ENCODE assay signal across 8 mouse cellular contexts in genomic region chr1:182982995-182983394, GRCm38 (mm10). TPM values are rescaled to one million over a fixed set of nuclear protein-coding genes. Genes with fewer than 3 reads are reported as not detected.
DNase-seq lines count a peak whose midpoint lies in the region; ATAC-seq and TF ChIP-seq lines count a peak whose summit lies in the region.

No protein-coding gene starts in this region.

- no peaks in the 10 kb centered on the region for H3K27me3 ChIP-seq in MEL (ENCODE audit: control insufficient read depth in 1 of 2, insufficient read depth in 2 of 2, low read length in 2 of 2)
- H3K27me3 ChIP-seq in hindbrain, embryonic 10.5 days (ENCODE audit: insufficient read depth, poor library complexity, severe bottlenecking): peaks cover 24% of the 10 kb centered on the region; the same call in 1 of the 2 replicates
- peaks cover 4% of the 10 kb centered on the region; the same call in 1 of the 2 replicates for H3K27me3 ChIP-seq in lung, embryonic 15.5 days

- peak; percentile 55 for TF ChIP-seq RAD21 in MEL (IDR thresholded peaks at IDR 0.05; ENCODE audit: low read depth, low read length)

- DNase-seq in MEL (ENCODE audit: low read depth, low spot score): peak; percentile 95
- peak; percentile 89 to 91 for DNase-seq in cerebellum, adult 18-20 months
- DNase-seq in hindbrain, embryonic 10.5 days (ENCODE audit: low spot score): peak; percentile 95
- DNase-seq in layer of hippocampus, adult 9-10 months (ENCODE audit: low spot score): peak; percentile 56
- DNase-seq in thymus, adult 18-20 months: peak; percentile 56 to 66

- TF ChIP-seq POLR2A in MEL (IDR thresholded peaks at IDR 0.05; ENCODE audit: control insufficient read depth in 1 of 2, insufficient read depth in 1 of 2, low read depth in 1 of 2, low read length in 2 of 2, poor library complexity in 1 of 2): peak in 1 of 2 experiments; percentile 34; a peak in 1 of 4 replicates
- peak; percentile 47; the same call in 1 of the 2 replicates for TF ChIP-seq POLR2A in olfactory bulb, adult 2 months (IDR thresholded peaks at IDR 0.05; ENCODE audit: insufficient read depth, low read depth, low read length)

- TF ChIP-seq EP300 in MEL (IDR thresholded peaks at IDR 0.05; ENCODE audit: low read depth in 1 of 2, low read length in 2 of 2): no peak

- no peaks in the 10 kb centered on the region for H3K79me2 ChIP-seq in MEL (ENCODE audit: control insufficient read depth, insufficient read depth, low read length, poor library complexity)

- no peak overlapping the region for H3K27ac ChIP-seq in MEL (ENCODE audit: control insufficient read depth, low read depth, low read length)
- peak overlapping the region; percentile 90 for H3K27ac ChIP-seq in hindbrain, embryonic 10.5 days
- H3K27ac ChIP-seq in lung, embryonic 15.5 days: no peak overlapping the region
- H3K27ac ChIP-seq in olfactory bulb, adult 2 months (ENCODE audit: insufficient read depth, low read depth, low read length): peak overlapping the region; percentile 81

- WGBS in hindbrain, embryonic 10.5 days: 2% methylated on average over 13 of the region's 15 CpGs
- WGBS in lung, embryonic 15.5 days: 2% methylated on average over 13 of the region's 15 CpGs
- 1% methylated on average over 13 of the region's 15 CpGs for WGBS in olfactory bulb, adult 2 months

- no peaks in the 10 kb centered on the region for H3K36me3 ChIP-seq in MEL (ENCODE audit: control insufficient read depth in 1 of 2, insufficient read depth in 2 of 2, low read length in 2 of 2)
- H3K36me3 ChIP-seq in hindbrain, embryonic 10.5 days: no peaks in the 10 kb centered on the region
- H3K36me3 ChIP-seq in lung, embryonic 15.5 days: no peaks in the 10 kb centered on the region

- H3K9ac ChIP-seq in MEL (ENCODE audit: control insufficient read depth, low read depth, low read length, poor library complexity, severe bottlenecking): peak overlapping the region; percentile 61
- peak overlapping the region; percentile 33 for H3K9ac ChIP-seq in lung, embryonic 15.5 days

- peak overlapping the region; percentile 28 to 43 for H3K4me3 ChIP-seq in MEL (ENCODE audit: control insufficient read depth in 1 of 2, insufficient read depth in 1 of 2, low read depth in 2 of 2, low read length in 2 of 2)
- peak overlapping the region; percentile 48 for H3K4me3 ChIP-seq in hindbrain, embryonic 10.5 days
- H3K4me3 ChIP-seq in lung, embryonic 15.5 days: peak overlapping the region; percentile 36
- peak overlapping the region; percentile 20 for H3K4me3 ChIP-seq in olfactory bulb, adult 2 months (ENCODE audit: insufficient read depth, low read depth, low read length)

- peak; percentile 93 for ATAC-seq in frontal cortex, adult (ENCODE audit: low TSS enrichment)
- peak; percentile 89 for ATAC-seq in lung, embryonic 15.5 days (ENCODE audit: borderline replicate concordance, extremely low read depth, low FRiP score, low TSS enrichment)

- H3K4me1 ChIP-seq in MEL (ENCODE audit: control insufficient read depth in 1 of 2, insufficient read depth in 2 of 2, low read length in 2 of 2): peaks cover 0 to 6% of the 10 kb centered on the region in 2 experiments; a peak in 2 of 4 replicates
- peaks cover 12% of the 10 kb centered on the region for H3K4me1 ChIP-seq in hindbrain, embryonic 10.5 days (replicated peaks)
- peaks cover 21% of the 10 kb centered on the region for H3K4me1 ChIP-seq in lung, embryonic 15.5 days
- H3K4me1 ChIP-seq in olfactory bulb, adult 2 months (ENCODE audit: control insufficient read depth, insufficient read depth, low read length): peaks cover 20% of the 10 kb centered on the region

- peak; percentile 48 to 67 (median 55); a peak in 5 of 6 replicates for TF ChIP-seq CTCF in MEL (IDR thresholded peaks at IDR 0.05 in 2 of 3, conservative IDR thresholded peaks at IDR 0.05 in 1 of 3; ENCODE audit: control insufficient read depth in 1 of 3, insufficient read depth in 1 of 3, low read depth in 2 of 3, low read length in 3 of 3, poor library complexity in 1 of 3, severe bottlenecking in 1 of 3)
- peak; percentile 45; the same call in 1 of the 2 replicates for TF ChIP-seq CTCF in olfactory bulb, adult 2 months (IDR thresholded peaks at IDR 0.05; ENCODE audit: insufficient read depth, low read depth, low read length)

- H3K4me2 ChIP-seq in lung, embryonic 15.5 days: peak overlapping the region; percentile 75

- no peaks in the 10 kb centered on the region for H3K9me3 ChIP-seq in MEL (replicated peaks; ENCODE audit: insufficient read depth, low read length)
- no peaks in the 10 kb centered on the region for H3K9me3 ChIP-seq in hindbrain, embryonic 10.5 days
- H3K9me3 ChIP-seq in lung, embryonic 15.5 days: no peaks in the 10 kb centered on the region

TF ChIP-seq in MEL, 35 proteins besides CTCF, POLR2A, EP300 and RAD21:
- TF ChIP-seq USF2 (IDR thresholded peaks at IDR 0.05; ENCODE audit: borderline replicate concordance in 1 of 2, insufficient read depth in 1 of 2, low read depth in 1 of 2, low read length in 2 of 2): peak in 1 of 2 experiments; percentile 64; a peak in 2 of 4 replicates
- TF ChIP-seq MEF2A (IDR thresholded peaks at IDR 0.05; ENCODE audit: extremely low read depth, insufficient replicate concordance, low read depth, low read length, poor library complexity, severe bottlenecking): no peak
- no peak for TF ChIP-seq CHD1 (IDR thresholded peaks at IDR 0.05; ENCODE audit: low read depth, low read length)
- peak; percentile 83 for TF ChIP-seq MXI1 (IDR thresholded peaks at IDR 0.05; ENCODE audit: low read depth, low read length)
- TF ChIP-seq GATA1 (IDR thresholded peaks at IDR 0.05; ENCODE audit: low read depth, low read length): no peak
- peak; percentile 84 for TF ChIP-seq MYC (IDR thresholded peaks at IDR 0.05; ENCODE audit: low read depth, low read length)
- no peak for TF ChIP-seq MAFK (IDR thresholded peaks at IDR 0.05; ENCODE audit: borderline replicate concordance, low read depth, low read length)
- TF ChIP-seq ETS1 (IDR thresholded peaks at IDR 0.05; ENCODE audit: low read depth, low read length): peak; percentile 29; the same call in 1 of the 2 replicates
- no peak for TF ChIP-seq POLR2AphosphoS5 (IDR thresholded peaks at IDR 0.05; ENCODE audit: borderline replicate concordance, low read depth, low read length)
- no peak for TF ChIP-seq CHD2 (IDR thresholded peaks at IDR 0.05; ENCODE audit: low read length)
- TF ChIP-seq NRF1 (IDR thresholded peaks at IDR 0.05; ENCODE audit: insufficient read depth, low read depth, low read length, poor library complexity, severe bottlenecking): no peak
- TF ChIP-seq MAX (IDR thresholded peaks at IDR 0.05; ENCODE audit: low read length): peak; percentile 96
- peak; percentile 54 for TF ChIP-seq SMC3 (IDR thresholded peaks at IDR 0.05; ENCODE audit: low read depth, low read length)
- 0 out of 2 replicates have a peak, but pooled peaks have one; percentile 14 for TF ChIP-seq HCFC1 (IDR thresholded peaks at IDR 0.05; ENCODE audit: low read depth, low read length)
- peak; percentile 93 for TF ChIP-seq USF1 (IDR thresholded peaks at IDR 0.05; ENCODE audit: low read depth, low read length)
- TF ChIP-seq GABPA (IDR thresholded peaks at IDR 0.05; ENCODE audit: low read depth, low read length): no peak
- TF ChIP-seq ZC3H11A (IDR thresholded peaks at IDR 0.05; ENCODE audit: low read depth, low read length): no peak; the same call in 1 of the 2 replicates
- TF ChIP-seq UBTF (IDR thresholded peaks at IDR 0.05; ENCODE audit: borderline replicate concordance, insufficient read depth, low read depth, low read length): no peak
- TF ChIP-seq POLR2AphosphoS2 (IDR thresholded peaks at IDR 0.05; ENCODE audit: low read length): no peak
- TF ChIP-seq RCOR1 (IDR thresholded peaks at IDR 0.05; ENCODE audit: low read depth, low read length): no peak
- TF ChIP-seq ZKSCAN1 (IDR thresholded peaks at IDR 0.05; ENCODE audit: low read depth, low read length): no peak
- TF ChIP-seq TBP (IDR thresholded peaks at IDR 0.05; ENCODE audit: low read depth, low read length): no peak
- TF ChIP-seq ELF1 (IDR thresholded peaks at IDR 0.05; ENCODE audit: low read depth, low read length): no peak
- 0 out of 2 replicates have a peak, but pooled peaks have one; percentile 40 for TF ChIP-seq JUND (IDR thresholded peaks at IDR 0.05; ENCODE audit: low read depth, low read length)
- peak; percentile 89 for TF ChIP-seq BHLHE40 (IDR thresholded peaks at IDR 0.05; ENCODE audit: borderline replicate concordance, low read depth, low read length)
- no peak for TF ChIP-seq MYB (IDR thresholded peaks at IDR 0.05; ENCODE audit: low read depth, low read length)
- TF ChIP-seq TAL1 (IDR thresholded peaks at IDR 0.05; ENCODE audit: low read length): no peak
- TF ChIP-seq ZMIZ1 (IDR thresholded peaks at IDR 0.05; ENCODE audit: low read depth, low read length): no peak
- no peak for TF ChIP-seq KAT2A (conservative IDR thresholded peaks at IDR 0.05; ENCODE audit: low read depth, low read length)
- TF ChIP-seq MAZ (IDR thresholded peaks at IDR 0.05; ENCODE audit: low read depth, low read length): 0 out of 2 replicates have a peak, but pooled peaks have one; percentile 32
- TF ChIP-seq NELFE (IDR thresholded peaks at IDR 0.05; ENCODE audit: low read depth, low read length): no peak
- TF ChIP-seq SIN3A (IDR thresholded peaks at IDR 0.05; ENCODE audit: low read length): peak; percentile 47; the same call in 1 of the 2 replicates
- TF ChIP-seq E2F4 (IDR thresholded peaks at IDR 0.05; ENCODE audit: borderline replicate concordance, low read depth, low read length): no peak
- no peak for TF ChIP-seq TCF12 (IDR thresholded peaks at IDR 0.05; ENCODE audit: low read depth, low read length)
- TF ChIP-seq ZNF384 (IDR thresholded peaks at IDR 0.05; ENCODE audit: low read depth, low read length): no peak

RNA-seq across cellular contexts. Expression of gene Tlr5, which starts 28.4 kb away (rescaled TPM):
- total RNA-seq in MEL (2012; rRNA removed): not detected in 2 replicates
- polyA plus RNA-seq in MEL (2012; ENCODE audit: insufficient read depth in 1 of 2, insufficient read length in 2 of 2, low read depth in 1 of 2, low replicate concordance in 2 of 2, missing spikeins in 1 of 2): not detected
- polyA plus RNA-seq in hindbrain, embryonic 10.5 days (2016; fragmentation: Nextera tagmentation; extraction: Ambion mirVana): 0.33 and 0.42 TPM in 2 replicates
- polyA plus RNA-seq in lung, embryonic 15.5 days (2015; fragmentation: Nextera tagmentation; extraction: Ambion mirVana): 1.2 and 1.3 TPM in 2 replicates
- not detected in 2 replicates for polyA plus RNA-seq in olfactory bulb, adult 2 months (2012; ENCODE audit: insufficient read depth, insufficient read length, low replicate concordance, missing spikeins)

Comparison
In these comparisons a context has a peak if more than half of its experiments do, and no peak if none do; other contexts are left out.
1. H3K27ac ChIP-seq: peak in hindbrain, embryonic 10.5 days (single experiment) and olfactory bulb, adult 2 months (single experiment); none in MEL (single experiment) and lung, embryonic 15.5 days (single experiment).
2. Peak in every context shown above with its lines, with median percentiles within 50 percentile points of each other: DNase-seq and H3K4me3 ChIP-seq.